Mouse (Mus musculus) gastrocnemius, postnatal 36 days (tissue): ENCODE measurements around the gene Olfr1000. TPM values are rescaled to one million over a fixed set of nuclear protein-coding genes. Genes with fewer than 3 reads are reported as not detected.
"Not testable (repeated sequence)": the region's sequence is repeated elsewhere in the genome, so short reads cannot be mapped to it uniquely, and the experiment has no call there.

ENCODE experiments used
- DNase-seq, 2 experiments: peaks; one replicate each; pipeline ENCODE4 v3.0.0; 2022
- intact Hi-C: fragments of 180-260 bp; cut with DNase I; formaldehyde crosslinking; loops from one replicate; pipeline ENCODE4 v1.15.1; 2025
- long read RNA-seq, 2 experiments: library from polyadenylated mRNA; stranded (forward); transcript quantifications; one replicate each; pipeline ENCODE4 v2.0.0; 2021
- total RNA-seq, 2 experiments: library from RNA; stranded (reverse); gene quantifications; 2 replicates each; pipeline ENCODE4 v1.2.3; 2021

Gene Olfr1000
- not detected for total RNA-seq
- long read RNA-seq, experiment 1, result 0 reads
- long read RNA-seq, experiment 2, result 0 reads

DNA sequence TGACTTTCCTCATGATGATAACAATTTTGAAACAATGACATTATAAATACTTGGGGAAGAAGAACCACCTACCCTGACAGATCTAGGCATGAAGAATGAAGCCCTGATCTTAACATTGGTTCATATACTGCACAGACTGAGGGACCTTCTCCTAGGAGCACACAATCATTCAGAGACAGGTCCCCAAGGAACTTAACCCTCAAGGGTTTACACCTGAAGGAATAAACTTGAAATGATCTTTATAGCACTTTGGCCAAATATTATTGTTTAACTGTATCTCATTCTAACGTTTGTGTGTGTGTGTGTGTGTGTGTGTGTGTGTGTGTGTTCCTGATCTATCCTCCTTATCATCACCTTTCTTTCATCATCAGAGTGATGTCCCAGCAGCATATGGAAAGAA lies at the start of gene Olfr1000:
Gene Olfr1000, minus strand, starts transcription at position 101 of the 400 bp plus-strand sequence.
- DNase-seq, result no peak
- intact Hi-C loops, result no loop called here

DNA sequence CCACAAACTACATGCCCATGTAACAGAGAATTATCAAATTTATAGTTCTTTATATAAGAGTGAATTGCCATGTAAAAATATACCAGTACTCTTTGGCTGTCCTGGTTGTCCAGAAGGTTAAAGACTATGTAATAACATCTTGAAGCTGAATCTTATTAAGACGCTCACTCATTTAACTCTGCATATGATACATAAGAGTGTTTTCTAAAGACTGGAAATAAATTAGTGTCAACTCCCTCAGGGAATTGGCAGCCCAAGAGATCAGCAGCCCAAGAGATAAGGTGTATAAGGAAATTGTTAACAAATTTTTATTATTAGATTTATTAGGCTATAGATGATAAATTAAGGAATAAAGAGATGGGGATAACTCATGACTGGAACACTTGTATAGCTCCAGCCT lies 38.9 kb upstream of the Olfr1000 start, which contains the start of gene Olfr1002:
Gene Olfr1002, minus strand, starts transcription at position 101 of the 400 bp plus-strand sequence.
- intact Hi-C loops, result no loop called here
- DNase-seq, result no peak

DNA sequence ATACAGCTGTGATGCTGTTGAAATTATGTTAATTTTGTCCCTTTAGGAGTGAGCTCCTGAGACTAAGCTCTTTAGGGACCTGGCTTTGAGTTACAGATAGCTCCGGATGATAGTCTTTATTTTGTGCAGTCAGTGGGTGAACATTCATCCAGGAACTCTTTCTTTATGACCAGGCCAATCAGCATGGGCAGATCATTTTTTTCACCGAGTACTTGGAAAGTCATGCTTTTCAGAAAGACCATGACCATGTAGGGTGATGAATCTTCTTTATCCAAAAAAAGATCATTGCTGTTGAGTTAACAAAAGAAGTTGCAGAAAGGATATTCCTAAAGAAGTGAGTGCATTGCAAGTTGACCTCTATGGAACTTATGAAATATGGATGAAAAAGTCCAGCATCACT lies 23.1 kb downstream of the Olfr1000 start, which contains the start of gene Olfr998:
Gene Olfr998, plus strand, starts transcription at position 301 of the 400 bp plus-strand sequence.
- intact Hi-C loops, DNase-seq: not testable (repeated sequence)

DNA sequence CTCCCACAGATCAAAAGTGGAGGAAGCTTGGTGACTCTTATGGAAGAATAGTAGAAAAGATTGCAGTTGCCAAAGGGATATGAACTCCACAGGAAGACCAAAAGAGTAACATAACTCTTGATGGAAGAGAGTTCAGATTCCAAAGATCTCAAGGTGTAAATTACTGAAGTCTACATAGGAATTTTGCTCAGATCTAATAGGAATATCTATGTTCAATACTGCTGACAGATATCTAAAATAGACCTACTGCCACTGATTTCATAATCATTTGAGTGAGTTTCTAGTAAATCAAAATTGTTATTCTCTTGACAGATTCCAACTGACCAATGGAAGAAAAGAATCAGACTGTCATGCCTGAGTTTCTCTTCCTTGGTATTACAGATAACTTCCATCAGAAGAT lies 32.8 kb downstream of the Olfr1000 start, which contains the start of gene Olfr996:
Gene Olfr996, plus strand, starts transcription at position 301 of the 400 bp plus-strand sequence.
- no peak for DNase-seq
- intact Hi-C loops, result no loop called here

DNA sequence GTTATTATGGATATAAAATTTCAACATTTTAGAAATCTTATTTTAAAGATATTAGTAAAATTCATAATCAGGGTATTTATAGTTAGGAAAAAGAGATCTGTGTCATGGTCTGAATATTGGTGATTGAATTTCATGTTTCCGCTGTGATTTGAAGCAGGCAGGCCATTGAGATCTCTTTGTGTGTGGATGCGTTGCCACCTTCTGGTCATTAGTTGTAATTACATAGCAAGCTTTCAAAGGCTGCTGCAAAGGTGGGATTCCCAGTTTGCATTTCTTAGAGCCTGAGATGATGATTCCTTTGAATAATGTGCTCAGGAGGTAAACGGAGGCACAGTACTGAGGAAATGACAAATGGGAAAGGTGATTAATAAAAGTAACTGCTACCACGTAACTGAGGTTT lies 50.5 kb downstream of the Olfr1000 start:
- DNase-seq, result no peak
- intact Hi-C loops, result loop anchor here (5.0 kb wide), 2 partner anchors 314 to 439 kb away; no protein-coding TSS in a partner anchor

DNA sequence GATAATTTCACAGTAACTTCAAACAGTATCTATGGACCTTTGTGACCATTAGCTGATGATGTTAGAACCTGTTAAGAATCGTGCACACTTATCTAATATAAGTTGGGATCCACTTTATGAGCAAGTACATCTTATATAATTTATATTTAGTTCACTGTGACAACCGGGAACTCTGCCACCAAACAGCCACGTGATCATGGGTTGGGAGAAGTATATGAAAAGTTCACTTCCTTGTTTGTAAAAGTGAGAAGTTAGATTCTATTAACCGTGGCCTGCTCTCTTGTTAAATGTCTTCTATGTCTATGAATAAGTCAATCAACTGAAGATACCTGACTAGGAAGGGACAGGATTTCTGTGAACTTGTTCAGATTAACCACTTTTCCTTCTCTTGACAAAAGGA lies 51.5 kb downstream of the Olfr1000 start:
- intact Hi-C loops, result loop anchor here (5.0 kb wide), 2 partner anchors 313 to 438 kb away; no protein-coding TSS in a partner anchor
- no peak for DNase-seq

Other genes with a start within 250 kb of the Olfr1000 start
- gene Olfr988, start 248.7 kb downstream of the Olfr1000 start, total RNA-seq, result not detected
- not detected for gene Olfr992, start 202.4 kb downstream of the Olfr1000 start, total RNA-seq
- not detected for gene Olfr993, start 197.0 kb downstream of the Olfr1000 start, total RNA-seq
- not detected for gene Olfr994, start 175.5 kb downstream of the Olfr1000 start, total RNA-seq
- not detected for gene Olfr995, start 168.3 kb downstream of the Olfr1000 start, total RNA-seq
- not detected for gene 4833423E24Rik, start 92.9 kb downstream of the Olfr1000 start, total RNA-seq
- gene Olfr996, start 32.7 kb downstream of the Olfr1000 start, total RNA-seq, result not detected
- gene Olfr998, start 23.0 kb downstream of the Olfr1000 start, total RNA-seq, result not detected
- not detected for gene Olfr1002, start 38.8 kb upstream of the Olfr1000 start, total RNA-seq
- not detected for gene Olfr154, start 52.6 kb upstream of the Olfr1000 start, total RNA-seq
- gene Olfr1006, start 66.9 kb upstream of the Olfr1000 start, total RNA-seq, result not detected
- gene Olfr1008, start 77.5 kb upstream of the Olfr1000 start, total RNA-seq, result not detected
- not detected for gene Olfr1009, start 103.5 kb upstream of the Olfr1000 start, total RNA-seq
- not detected for gene Olfr1012, start 150.9 kb upstream of the Olfr1000 start, total RNA-seq
- not detected for gene Olfr1013, start 155.2 kb upstream of the Olfr1000 start, total RNA-seq
- not detected for gene Olfr1014, start 160.8 kb upstream of the Olfr1000 start, total RNA-seq
- gene Olfr1015, start 170.1 kb upstream of the Olfr1000 start, total RNA-seq, result not detected
- gene Olfr1016, start 190.6 kb upstream of the Olfr1000 start, total RNA-seq, result not detected
- gene Olfr1018, start 206.6 kb upstream of the Olfr1000 start, total RNA-seq, result not detected
- not detected for gene Olfr1019, start 233.6 kb upstream of the Olfr1000 start, total RNA-seq
- gene Olfr1020, start 235.1 kb upstream of the Olfr1000 start, total RNA-seq, result not detected